Mouse (Mus musculus) liver, postnatal 0 days (tissue): ENCODE results near the gene Zfp184.
"Not testable (repeated sequence)": the region's sequence is repeated elsewhere in the genome, so short reads cannot be mapped to it uniquely, and the experiment has no call there.

Experiments used
- CTCF ChIP-seq: sonication (generic); IDR thresholded peaks from 2 replicates; pipeline ENCODE4 v1.5.1; 2016; ENCODE audit warnings: antibody characterized with exemption, low read depth
- EP300 ChIP-seq: IDR thresholded peaks from 2 replicates; pipeline ENCODE4 v1.6.1; 2016; ENCODE audit warnings: antibody characterized with exemption, low read depth, mild to moderate bottlenecking

- not testable (repeated sequence) for TF ChIP-seq CTCF, EP300
Measured at GRCm38 (mm10) chr13:21900870-21901565, 43.9 kb upstream of the Zfp184 start.
